Mouse (Mus musculus): ENCODE measurements around the gene Lmf1. TPM values are rescaled to one million over a fixed set of nuclear protein-coding genes. Genes with fewer than 3 reads are reported as not detected.

The Lmf1 gene
- polyA plus RNA-seq (2012; ENCODE audit: low replicate concordance): 18.7 and 20.7 TPM in 2 replicates

DNA sequence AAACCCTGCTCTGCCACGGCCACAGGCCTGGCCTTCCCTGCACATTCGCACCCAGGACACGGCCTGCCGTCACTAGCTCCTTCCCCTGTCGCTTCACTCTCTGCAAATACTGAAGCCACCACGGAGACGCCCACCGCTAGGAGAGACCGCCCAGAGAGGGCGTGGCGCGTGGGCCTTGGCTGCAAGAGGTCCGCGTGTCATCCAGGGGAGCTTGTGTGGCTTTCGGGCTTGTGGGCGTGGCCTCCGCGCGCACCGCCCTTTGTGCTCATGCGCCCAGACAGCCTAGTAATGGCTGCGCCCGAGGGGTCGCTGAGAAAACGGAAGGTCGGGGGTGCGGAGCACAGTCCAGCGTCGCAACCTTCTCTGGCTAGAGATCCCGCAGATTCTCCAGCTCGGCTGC is at the start of gene Lmf1:
Gene Lmf1 (plus strand): TSS at position 166 of the 400 bp plus-strand sequence.

DNA sequence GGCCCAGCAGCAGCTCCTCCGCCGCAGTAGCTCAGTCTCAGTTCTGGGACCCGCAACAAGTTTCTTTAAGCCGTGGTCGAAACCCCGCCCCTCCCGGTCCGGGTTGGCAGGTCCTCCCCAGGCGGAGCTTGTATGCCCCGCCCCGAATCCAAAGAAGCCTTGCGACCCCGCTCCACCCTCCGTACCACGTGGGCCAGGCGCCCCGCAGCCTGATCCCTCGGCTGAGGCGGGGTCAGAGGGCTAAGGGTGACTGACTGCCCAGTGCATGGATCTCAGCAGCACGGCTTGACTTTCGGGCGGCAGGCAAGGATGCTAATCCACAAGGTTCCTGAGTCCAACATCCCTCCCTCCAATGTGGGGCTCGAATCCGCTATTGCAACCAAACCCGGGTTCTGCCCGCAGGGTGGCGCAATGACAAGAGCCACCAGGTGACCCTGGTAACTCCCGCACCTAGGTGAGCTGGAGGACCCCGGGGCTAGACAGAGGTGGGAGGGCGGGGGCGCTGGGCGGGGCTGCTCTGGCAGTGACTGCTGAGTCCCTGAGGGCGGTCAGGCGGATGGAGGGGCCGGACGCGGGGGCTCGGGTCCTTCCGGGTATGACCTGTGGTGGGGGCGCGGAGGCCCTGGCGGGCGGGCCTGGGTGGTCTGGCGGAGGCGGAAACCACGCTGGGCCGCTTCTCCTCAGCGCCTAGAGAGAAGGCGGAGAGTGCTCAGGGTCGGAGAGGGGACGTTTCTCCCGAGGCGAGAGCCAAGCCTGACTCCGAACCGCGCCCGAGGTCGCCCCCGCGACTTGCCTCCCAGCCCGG is 8.0 kb upstream of the Lmf1 start, which contains the start of gene Sox8:
Gene Sox8 (minus strand): TSS at position 39 of the 805 bp plus-strand sequence.

Other genes starting within 250 kb of the Lmf1 start
- gene Tpsab1, start 233.5 kb upstream of the Lmf1 start, polyA plus RNA-seq (2012; ENCODE audit: low replicate concordance): 0.87 and 3.6 TPM in 2 replicates
- 2.0 and 20.1 TPM in 2 replicates for gene Tpsb2, start 212.8 kb upstream of the Lmf1 start, polyA plus RNA-seq (2012; ENCODE audit: low replicate concordance)
- gene Tpsg1, start 209.8 kb upstream of the Lmf1 start, polyA plus RNA-seq (2012; ENCODE audit: low replicate concordance): 0.21 TPM in 1 of 2 replicates, not detected in the other
- gene Cacna1h, start 145.3 kb upstream of the Lmf1 start, polyA plus RNA-seq (2012; ENCODE audit: low replicate concordance): 6.5 and 17.3 TPM in 2 replicates
- not detected in 2 replicates for gene Tekt4, start 124.5 kb upstream of the Lmf1 start, polyA plus RNA-seq (2012; ENCODE audit: low replicate concordance)
- 0.12 TPM in 1 of 2 replicates, not detected in the other for gene Sstr5, start 81.8 kb upstream of the Lmf1 start, polyA plus RNA-seq (2012; ENCODE audit: low replicate concordance)
- 0.10 and 0.16 TPM in 2 replicates for gene Sox8, start 8.4 kb upstream of the Lmf1 start, polyA plus RNA-seq (2012; ENCODE audit: low replicate concordance)
- not detected in 2 replicates for gene Gng13, start 138.1 kb downstream of the Lmf1 start, polyA plus RNA-seq (2012; ENCODE audit: low replicate concordance)
- 13.6 and 24.2 TPM in 2 replicates for gene Chtf18, start 148.3 kb downstream of the Lmf1 start, polyA plus RNA-seq (2012; ENCODE audit: low replicate concordance)
- gene Rpusd1, start 148.6 kb downstream of the Lmf1 start, polyA plus RNA-seq (2012; ENCODE audit: low replicate concordance): 26.6 and 48.2 TPM in 2 replicates
- gene Mslnl, start 157.0 kb downstream of the Lmf1 start, polyA plus RNA-seq (2012; ENCODE audit: low replicate concordance): not detected in 2 replicates
- gene Msln, start 175.3 kb downstream of the Lmf1 start, polyA plus RNA-seq (2012; ENCODE audit: low replicate concordance): 0.06 TPM in 1 of 2 replicates, not detected in the other
- 16.2 and 23.3 TPM in 2 replicates for gene Narfl, start 194.7 kb downstream of the Lmf1 start, polyA plus RNA-seq (2012; ENCODE audit: low replicate concordance)
- 34.3 and 35.1 TPM in 2 replicates for gene Haghl, start 206.6 kb downstream of the Lmf1 start, polyA plus RNA-seq (2012; ENCODE audit: low replicate concordance)
- not detected in 2 replicates for gene Ccdc78, start 207.5 kb downstream of the Lmf1 start, polyA plus RNA-seq (2012; ENCODE audit: low replicate concordance)
- gene Fam173a, start 213.8 kb downstream of the Lmf1 start, polyA plus RNA-seq (2012; ENCODE audit: low replicate concordance): 23.5 and 44.0 TPM in 2 replicates
- not detected in 2 replicates for gene AC134908.4, start 216.6 kb downstream of the Lmf1 start, polyA plus RNA-seq (2012; ENCODE audit: low replicate concordance)
- 51.5 and 71.8 TPM in 2 replicates for gene Metrn, start 218.1 kb downstream of the Lmf1 start, polyA plus RNA-seq (2012; ENCODE audit: low replicate concordance)
- gene Fbxl16, start 230.0 kb downstream of the Lmf1 start, polyA plus RNA-seq (2012; ENCODE audit: low replicate concordance): 0.73 and 0.79 TPM in 2 replicates
- 3.5 and 10.2 TPM in 2 replicates for gene Wdr24, start 244.5 kb downstream of the Lmf1 start, polyA plus RNA-seq (2012; ENCODE audit: low replicate concordance)
- 7.2 and 7.4 TPM in 2 replicates for gene Jmjd8, start 249.8 kb downstream of the Lmf1 start, polyA plus RNA-seq (2012; ENCODE audit: low replicate concordance)

Measured in hematopoietic multipotent progenitor cell, adult 10-12 weeks (in vitro differentiated cells).